Mouse (Mus musculus) liver, adult 10 weeks (tissue): ENCODE results near the gene Pde12. TPM values are rescaled to one million over a fixed set of nuclear protein-coding genes. Genes with fewer than 3 reads are reported as not detected.

Source experiments
- polyA plus RNA-seq: library from polyadenylated mRNA; stranded (reverse); fragments of 350-450 nt; fragmentation: Illumina TruSeq; extraction: RNeasy Lipid Tissue Mini Kit (QIAGEN cat#74804); gene quantifications from one replicate; pipeline ENCODE4 v1.2.3, GENCODE M21; 2014; ENCODE audit warnings: low read depth, low replicate concordance

Gene Pde12
- 5.1 TPM for polyA plus RNA-seq

DNA sequence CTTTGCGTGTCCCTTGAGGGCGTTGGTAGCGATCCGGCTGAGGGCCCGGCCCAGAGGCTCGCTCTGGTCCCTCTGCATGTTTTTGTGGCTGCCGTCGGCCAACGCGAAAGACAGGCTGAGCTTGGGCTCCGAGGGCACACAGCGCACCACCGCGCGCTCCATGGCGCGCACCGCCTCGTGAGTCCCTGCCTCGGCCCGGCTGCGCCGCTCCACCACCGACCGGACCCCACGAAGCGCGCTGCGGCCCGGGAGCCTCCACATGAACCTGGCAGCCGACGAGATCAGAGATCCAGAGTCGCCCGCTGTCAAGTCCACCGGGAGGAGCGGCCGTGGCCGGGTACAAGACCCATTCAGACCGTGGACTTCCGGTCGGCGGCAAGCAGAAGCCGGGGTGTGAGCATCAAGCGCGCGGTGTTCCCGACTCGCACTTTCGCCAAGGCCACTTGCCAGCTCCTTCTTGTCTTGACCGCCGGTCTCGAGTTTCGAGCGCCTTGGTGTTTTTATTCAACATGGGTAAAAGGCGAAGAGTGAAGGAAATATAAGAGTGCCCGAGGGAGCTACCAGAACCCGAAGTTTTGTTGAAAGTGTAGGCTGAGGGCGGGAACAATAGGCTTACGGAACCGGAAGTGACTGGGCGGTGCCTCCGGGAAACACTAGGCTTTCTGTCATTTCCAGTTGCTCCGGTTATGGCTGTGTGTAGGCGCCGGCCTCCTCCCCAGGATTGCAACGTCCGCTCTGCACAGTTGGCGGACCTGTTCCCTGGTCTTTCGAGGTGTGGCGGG, at the start of gene Pde12:
Gene Pde12, minus strand, starts transcription at position 592 of the 782 bp plus-strand sequence.

DNA sequence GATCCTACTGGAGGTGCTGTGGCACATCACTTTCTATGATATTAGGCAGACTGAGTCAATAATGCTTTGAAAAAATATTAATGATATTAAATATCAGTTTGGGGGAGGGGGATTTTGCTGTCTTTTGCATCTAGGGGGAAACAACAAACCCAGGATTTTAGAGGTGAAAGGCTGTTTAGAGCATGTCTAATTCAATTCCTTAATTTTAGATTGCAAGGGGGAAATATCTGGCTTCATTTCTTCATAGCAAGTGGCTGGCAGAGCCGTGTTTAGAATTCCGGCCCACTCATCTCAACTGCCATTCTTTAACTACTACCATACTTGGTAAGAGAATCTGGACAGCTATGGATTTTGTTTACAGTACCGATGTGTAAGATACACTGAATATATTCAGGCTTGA, 23.3 kb upstream of the Pde12 start, which contains the start of gene Dnah12:
Gene Dnah12, plus strand, starts transcription at position 301 of the 400 bp plus-strand sequence.

GRCm38 (mm10) chr14:26637851-26638707, 31.6 kb downstream of the Pde12 start, which contains the start of gene Arf4:
Gene Arf4 (plus strand): TSS chr14:26638074.

Other genes with a start within 250 kb of the Pde12 start
- gene Slmap, start 135.0 kb downstream of the Pde12 start, polyA plus RNA-seq: 101 TPM
- 26.0 TPM for gene Dennd6a, start 96.0 kb downstream of the Pde12 start, polyA plus RNA-seq
- gene Arf4, start 31.8 kb downstream of the Pde12 start, polyA plus RNA-seq: 362 TPM
- gene Dnah12, start 23.4 kb upstream of the Pde12 start, polyA plus RNA-seq: 0.05 TPM
- not detected for gene Asb14, start 224.7 kb upstream of the Pde12 start, polyA plus RNA-seq